Mouse (Mus musculus): ENCODE results near the gene Sema3g. TPM values are rescaled to one million over a fixed set of nuclear protein-coding genes. Genes with fewer than 3 reads are reported as not detected.

The Sema3g gene
- total RNA-seq, 2 experiments from 2014 or later, result 5.4 to 6.1 TPM

DNA sequence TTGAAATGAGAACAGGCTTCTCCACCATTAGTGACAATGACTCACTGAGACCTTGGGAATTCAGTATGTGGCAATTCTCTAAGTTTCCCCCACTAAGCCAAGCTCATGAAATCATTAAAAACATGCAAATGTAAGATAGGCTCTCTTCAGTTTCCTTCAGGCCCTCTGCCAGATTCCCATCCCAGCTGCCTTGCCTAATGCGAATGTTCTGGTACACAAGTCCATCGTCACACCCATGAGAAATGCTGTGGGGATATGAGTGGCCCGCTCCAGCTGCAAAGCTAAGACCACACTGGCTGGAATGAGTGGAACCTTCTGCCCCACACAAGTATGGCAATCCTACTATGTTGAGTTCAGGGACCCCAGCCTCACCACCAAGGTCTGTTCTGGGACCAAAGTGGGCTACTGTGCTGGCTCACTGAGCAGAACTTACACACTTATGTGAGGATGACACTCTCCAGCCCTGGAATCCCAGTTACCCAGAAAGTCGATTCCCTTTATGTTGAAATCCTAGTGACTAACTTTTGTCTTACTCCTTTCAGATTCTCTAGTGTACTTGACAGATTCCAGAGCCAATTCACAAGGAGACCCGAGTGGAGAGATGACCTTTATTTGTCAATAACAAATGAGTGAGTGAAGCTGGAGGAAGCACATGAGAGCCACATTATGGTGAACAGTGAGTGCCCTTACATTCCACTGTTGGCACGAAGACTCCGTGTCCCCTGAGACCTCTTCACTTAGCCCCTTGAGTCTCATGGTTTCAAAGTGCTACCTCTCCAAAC lies 19.6 kb downstream of the Sema3g start:
- no peak for DNase-seq (ENCODE audit: extremely low spot score in 1 of 2, low spot score in 2 of 2)
- TF ChIP-seq CTCF (IDR thresholded peaks at IDR 0.05), result no peak
- no peak overlapping the region for H3K27ac ChIP-seq
- no peak overlapping the region for H3K4me3 ChIP-seq
- intact Hi-C loops (cut with DNase I), result no loop called here

GRCm38 (mm10) chr14:31240528-31240927 lies 22.9 kb downstream of the Sema3g start:
- no peak overlapping the region for H3K4me3 ChIP-seq
- no peak overlapping the region for H3K27ac ChIP-seq
- no peak for TF ChIP-seq CTCF (IDR thresholded peaks at IDR 0.05)
- DNase-seq (ENCODE audit: extremely low spot score in 1 of 2, low spot score in 2 of 2), result no peak
- intact Hi-C loops (cut with DNase I), result no loop called here

GRCm38 (mm10) chr14:31244777-31245176 lies 27.1 kb downstream of the Sema3g start:
- no peak overlapping the region for H3K4me3 ChIP-seq
- intact Hi-C loops (cut with DNase I), result no loop called here
- H3K27ac ChIP-seq, result no peak overlapping the region

DNA sequence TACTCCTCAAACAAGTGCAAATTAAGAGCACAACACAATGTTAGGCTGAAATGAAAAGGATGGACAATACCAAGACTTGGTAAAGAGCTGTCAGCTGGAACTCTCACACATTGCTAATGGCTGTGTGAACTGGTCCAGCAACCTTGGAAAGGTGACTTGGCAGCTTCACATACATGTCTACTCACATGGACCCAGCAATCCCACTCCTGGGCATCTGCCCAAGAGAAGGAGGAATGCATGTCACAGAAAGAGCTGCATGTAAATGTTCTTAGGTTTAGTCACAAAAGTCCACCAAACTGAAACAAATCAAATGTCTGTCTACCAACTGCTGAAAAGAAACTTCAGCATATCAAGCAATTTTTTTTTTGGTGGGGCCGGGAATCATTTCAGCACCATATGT lies 28.3 kb downstream of the Sema3g start:
- Histone ChIP-seq H3K27ac (no peak overlapping the region), H3K4me3 (no peak overlapping the region)
- intact Hi-C loops (cut with DNase I), result no loop called here
- TF ChIP-seq CTCF (IDR thresholded peaks at IDR 0.05), result no peak
- DNase-seq (ENCODE audit: extremely low spot score in 1 of 2, low spot score in 2 of 2), result no peak

More at GRCm38 (mm10) chr14:31244777-31245176, 27.1 kb downstream of the Sema3g start:
- TF ChIP-seq CTCF (IDR thresholded peaks at IDR 0.05), result no peak
- no peak for DNase-seq (ENCODE audit: extremely low spot score in 1 of 2, low spot score in 2 of 2)

DNA sequence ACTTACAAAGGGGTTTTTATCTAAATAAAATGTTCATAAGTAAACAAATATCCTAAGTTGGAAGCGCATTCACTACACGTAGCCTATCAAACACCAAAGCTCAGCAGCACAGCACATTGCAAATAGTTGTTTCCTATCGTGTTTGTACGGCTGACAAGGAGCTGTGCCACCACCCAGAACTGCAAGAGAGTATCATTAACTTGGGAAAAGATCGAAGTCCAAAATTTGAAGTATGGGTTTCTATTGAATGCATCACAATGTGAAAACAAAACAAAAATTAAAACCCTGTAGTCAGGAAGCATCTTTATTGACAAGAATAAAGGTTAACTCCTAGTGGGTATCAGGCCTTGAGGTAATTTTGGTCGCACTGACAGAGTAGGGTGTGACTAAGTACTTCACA lies 30.7 kb downstream of the Sema3g start:
- no peak for TF ChIP-seq CTCF (IDR thresholded peaks at IDR 0.05)
- intact Hi-C loops (cut with DNase I), result no loop called here
- H3K27ac ChIP-seq, result no peak overlapping the region

DNA sequence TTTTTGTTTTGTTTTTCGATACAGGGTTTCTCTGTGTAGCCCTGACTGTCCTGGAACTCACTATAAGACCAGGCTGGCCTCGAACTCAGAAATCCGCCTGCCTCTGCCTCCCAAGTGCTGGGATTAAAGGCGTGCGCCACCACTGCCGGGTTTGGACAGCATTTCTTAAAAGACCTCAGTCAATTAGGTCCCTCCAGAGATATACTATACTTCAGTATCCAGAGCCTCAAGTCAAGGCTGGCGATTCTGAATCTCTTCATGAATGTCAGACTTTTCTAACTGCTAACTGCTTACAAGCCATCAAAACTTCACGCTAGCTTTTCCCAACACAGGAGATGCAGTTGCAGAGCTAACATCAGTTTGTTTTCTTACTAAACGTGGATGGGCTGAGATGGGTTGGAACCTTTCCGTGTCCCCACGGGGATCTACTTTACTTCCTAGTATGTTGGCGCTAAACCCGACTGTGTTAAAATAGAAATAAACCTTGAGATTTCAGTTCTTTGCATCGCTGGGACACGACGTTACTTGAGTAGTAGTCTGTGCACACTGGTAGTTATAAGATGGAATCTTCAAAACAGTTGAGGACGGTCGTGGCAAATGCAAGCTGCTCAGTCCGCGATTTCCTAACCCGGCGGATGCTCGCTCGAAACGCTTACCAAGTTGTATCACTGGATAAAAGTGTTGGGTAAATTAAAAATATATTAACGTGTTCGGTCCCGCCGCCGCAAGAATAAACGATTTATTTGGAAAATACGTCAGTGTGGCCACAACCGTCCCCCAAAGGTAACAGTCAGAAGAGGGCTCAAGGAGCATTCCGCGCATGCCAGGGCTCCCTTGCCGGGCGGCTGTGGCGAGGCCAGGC lies 32.8 kb downstream of the Sema3g start:
- peak overlapping the region; percentile 99 for H3K4me3 ChIP-seq
- no peak for DNase-seq (ENCODE audit: extremely low spot score in 1 of 2, low spot score in 2 of 2)
- H3K27ac ChIP-seq, result peak overlapping the region; percentile 97
- TF ChIP-seq CTCF (IDR thresholded peaks at IDR 0.05), result no peak
- intact Hi-C loops (cut with DNase I), result loop anchor here (2.0 to 5.0 kb wide), 3 partner anchors 44 to 233 kb away; partner anchors contain the start of genes Capn7, Gnl3 and Pbrm1

More for the DNA sequence above, 30.7 kb downstream of the Sema3g start:
- no peak for DNase-seq (ENCODE audit: extremely low spot score in 1 of 2, low spot score in 2 of 2)
- no peak overlapping the region for H3K4me3 ChIP-seq

GRCm38 (mm10) chr14:31251084-31251604 lies 33.5 kb downstream of the Sema3g start, which contains the start of the genes Phf7 and Bap1:
Gene Phf7 (minus strand): TSS chr14:31251317.
Gene Bap1 (plus strand): TSS chr14:31251450.
- intact Hi-C loops (cut with DNase I), result loop anchor here (2.0 to 5.0 kb wide), 3 partner anchors 44 to 234 kb away; partner anchors contain the start of genes Capn7, Gnl3 and Pbrm1
- Histone ChIP-seq H3K27ac (peak within 1 kb of the TSS; percentile 97), H3K4me3 (peak within 1 kb of the TSS; percentile 99)
- peak; percentile 95 to 99 for DNase-seq (ENCODE audit: extremely low spot score in 1 of 2, low spot score in 2 of 2)
- no peak; the same call in 1 of the 2 replicates for TF ChIP-seq CTCF (IDR thresholded peaks at IDR 0.05)

- Histone ChIP-seq H3K27ac (peak overlapping the region; percentile 89), H3K4me3 (peak overlapping the region; percentile 99)
- no peak for DNase-seq (ENCODE audit: extremely low spot score in 1 of 2, low spot score in 2 of 2)
- intact Hi-C loops (cut with DNase I), result loop anchor here (2.0 to 5.0 kb wide), 3 partner anchors 45 to 234 kb away; partner anchors contain the start of genes Capn7, Gnl3 and Pbrm1
- TF ChIP-seq CTCF (IDR thresholded peaks at IDR 0.05), result no peak
Observed at GRCm38 (mm10) chr14:31251626-31252025, 34.0 kb downstream of the Sema3g start.

- intact Hi-C loops (cut with DNase I), result loop anchor here (5.0 kb wide), 1 partner anchor 235 kb away; the partner anchor contains the start of genes Gnl3 and Pbrm1
- TF ChIP-seq CTCF (IDR thresholded peaks at IDR 0.05), result no peak
- DNase-seq (ENCODE audit: extremely low spot score in 1 of 2, low spot score in 2 of 2), result no peak
- Histone ChIP-seq H3K4me3 (peak overlapping the region; percentile 99), H3K27ac (no peak overlapping the region)
Observed at GRCm38 (mm10) chr14:31252091-31252490, 34.4 kb downstream of the Sema3g start.

DNA sequence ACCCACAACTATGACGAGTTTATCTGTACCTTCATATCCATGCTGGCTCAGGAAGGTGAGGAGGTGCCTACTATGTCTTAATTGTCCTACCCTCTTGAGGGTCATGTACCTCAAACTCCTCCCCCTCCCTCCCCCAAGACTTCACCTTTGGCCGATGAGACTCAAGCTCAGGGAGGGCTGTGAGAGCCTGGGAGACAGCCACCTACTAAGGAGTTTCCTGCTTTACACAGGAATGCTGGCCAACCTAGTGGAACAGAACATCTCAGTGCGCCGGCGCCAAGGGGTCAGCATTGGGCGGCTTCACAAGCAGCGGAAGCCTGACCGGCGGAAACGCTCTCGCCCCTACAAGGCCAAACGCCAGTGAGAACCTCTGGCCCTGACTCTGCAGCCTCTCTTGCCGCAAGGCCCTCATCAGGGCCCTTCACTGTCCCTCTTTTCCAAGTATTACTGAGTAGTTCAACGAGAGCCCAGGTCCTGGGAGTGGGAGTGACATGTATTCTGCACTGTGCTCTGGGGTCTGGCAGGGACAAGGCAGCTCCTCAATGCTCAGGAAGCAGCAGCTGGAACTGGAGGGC lies 40.9 kb downstream of the Sema3g start:
- H3K27ac ChIP-seq, result no peak overlapping the region
- DNase-seq (ENCODE audit: extremely low spot score in 1 of 2, low spot score in 2 of 2), result no peak
- intact Hi-C loops (cut with DNase I), result no loop called here
- no peak for TF ChIP-seq CTCF (IDR thresholded peaks at IDR 0.05)
- H3K4me3 ChIP-seq, result no peak overlapping the region

DNA sequence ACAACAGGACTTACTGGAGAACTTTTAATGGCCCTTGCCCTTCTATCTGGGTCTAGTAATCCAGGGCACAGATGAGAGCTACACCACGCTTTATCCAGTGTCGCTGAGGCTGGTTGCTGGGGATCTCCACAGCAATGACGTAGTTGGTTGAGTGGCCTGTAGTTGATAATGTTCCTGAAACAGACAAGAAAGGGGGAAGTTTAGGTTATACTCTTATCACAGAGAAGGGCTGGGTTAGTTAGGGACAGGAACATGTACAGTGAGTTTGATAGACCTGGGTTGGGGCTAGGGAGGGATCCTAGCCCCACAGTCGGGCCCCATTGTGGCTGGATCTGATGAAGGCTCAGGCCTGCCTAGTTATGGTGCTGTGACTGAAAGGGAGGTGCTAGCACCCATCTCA lies 42.7 kb downstream of the Sema3g start:
- no peak for DNase-seq (ENCODE audit: extremely low spot score in 1 of 2, low spot score in 2 of 2)
- Histone ChIP-seq H3K27ac (no peak overlapping the region), H3K4me3 (no peak overlapping the region)
- intact Hi-C loops (cut with DNase I), result no loop called here
- TF ChIP-seq CTCF (IDR thresholded peaks at IDR 0.05), result no peak

Data from left cerebral cortex, adult 2 months (tissue).